Mouse (Mus musculus) adrenal gland (tissue): Measurements from ENCODE around the gene Trim50.
"Not testable (repeated sequence)": the region's sequence is repeated elsewhere in the genome, so short reads cannot be mapped to it uniquely, and the experiment has no call there.

Source experiments
- intact Hi-C: fragments of 180-260 bp; cut with DNase I; formaldehyde crosslinking; loops from one replicate; pipeline ENCODE4 v1.15.1; 2025

Trim50 gene

GRCm38 (mm10) chr5:135369196-135369595 lies 16.1 kb downstream of the Trim50 start:
- intact Hi-C loops: not testable (repeated sequence)

- intact Hi-C loops: loop anchor here (2.0 kb wide), 1 partner anchor 25 kb away; the partner anchor contains the start of gene Pom121
Observed at GRCm38 (mm10) chr5:135369787-135370654, 16.9 kb downstream of the Trim50 start, which contains the start of gene Nsun5. TSS of gene Nsun5 (plus strand) at chr5:135369953.

- intact Hi-C loops: loop anchor here (2.0 kb wide), 1 partner anchor 24 kb away; the partner anchor contains the start of gene Pom121
Observed at GRCm38 (mm10) chr5:135371195-135371594, 18.1 kb downstream of the Trim50 start.

GRCm38 (mm10) chr5:135373601-135374000 lies 20.5 kb downstream of the Trim50 start:
- intact Hi-C loops: no loop called here

GRCm38 (mm10) chr5:135375167-135375566 lies 22.1 kb downstream of the Trim50 start:
- intact Hi-C loops: no loop called here

GRCm38 (mm10) chr5:135376341-135376740 lies 23.2 kb downstream of the Trim50 start:
- intact Hi-C loops: no loop called here

GRCm38 (mm10) chr5:135380681-135381080 lies 27.6 kb downstream of the Trim50 start:
- intact Hi-C loops: no loop called here

GRCm38 (mm10) chr5:135381356-135381925 lies 28.3 kb downstream of the Trim50 start:
- intact Hi-C loops: no loop called here

- intact Hi-C loops: no loop called here
Observed at GRCm38 (mm10) chr5:135382746-135383145, 29.7 kb downstream of the Trim50 start.

- intact Hi-C loops: no loop called here
Observed at GRCm38 (mm10) chr5:135383771-135384170, 30.7 kb downstream of the Trim50 start.

GRCm38 (mm10) chr5:135394004-135394823 lies 41.1 kb downstream of the Trim50 start, which contains the start of gene Pom121:
TSS of gene Pom121 (minus strand) at chr5:135394546.
- intact Hi-C loops: loop anchor here (2.0 to 10.0 kb wide), 2 partner anchors 23 to 391 kb away; no protein-coding TSS in a partner anchor

- intact Hi-C loops: loop anchor here (2.0 to 10.0 kb wide), 2 partner anchors 25 to 389 kb away; no protein-coding TSS in a partner anchor
Observed at GRCm38 (mm10) chr5:135395826-135396225, 42.7 kb downstream of the Trim50 start.

GRCm38 (mm10) chr5:135399382-135399781 lies 46.3 kb downstream of the Trim50 start:
- intact Hi-C loops: loop anchor here (2.0 to 10.0 kb wide), 2 partner anchors 95 to 385 kb away; no protein-coding TSS in a partner anchor

- intact Hi-C loops: no loop called here
Observed at GRCm38 (mm10) chr5:135400244-135400643, 47.1 kb downstream of the Trim50 start.

- intact Hi-C loops: no loop called here
Observed at GRCm38 (mm10) chr5:135404623-135405022, 51.5 kb downstream of the Trim50 start.

GRCm38 (mm10) chr5:135405437-135405836 lies 52.3 kb downstream of the Trim50 start:
- intact Hi-C loops: no loop called here

- intact Hi-C loops: no loop called here
Observed at GRCm38 (mm10) chr5:135408114-135408513, 55.0 kb downstream of the Trim50 start.

- intact Hi-C loops: no loop called here
Observed at GRCm38 (mm10) chr5:135410266-135410665, 57.2 kb downstream of the Trim50 start.
